Mouse (Mus musculus): ENCODE data around the gene Fzd9. TPM values are rescaled to one million over a fixed set of nuclear protein-coding genes. Genes with fewer than 3 reads are reported as not detected.

Fzd9 gene
- 10 to 100 TPM; 11.7 to 12.1 TPM for total RNA-seq (2021)
- long read RNA-seq, transcript Fzd9-201 (1 exons, 2,293 nt), result major isoform, 16 of 16 reads
- long read RNA-seq, partial matches to known transcripts, result 0 of 16 reads
- long read RNA-seq, other reads (novel, unspliced or antisense), result 0 of 16 reads

- DNase-seq (ENCODE audit: low spot score in 2 of 2), result peak; percentile 90 to 94
These were observed at the start of gene Fzd9 for GRCm38 (mm10) chr5:135251079-135251454. TSS of gene Fzd9 (minus strand) at chr5:135251230.

DNA sequence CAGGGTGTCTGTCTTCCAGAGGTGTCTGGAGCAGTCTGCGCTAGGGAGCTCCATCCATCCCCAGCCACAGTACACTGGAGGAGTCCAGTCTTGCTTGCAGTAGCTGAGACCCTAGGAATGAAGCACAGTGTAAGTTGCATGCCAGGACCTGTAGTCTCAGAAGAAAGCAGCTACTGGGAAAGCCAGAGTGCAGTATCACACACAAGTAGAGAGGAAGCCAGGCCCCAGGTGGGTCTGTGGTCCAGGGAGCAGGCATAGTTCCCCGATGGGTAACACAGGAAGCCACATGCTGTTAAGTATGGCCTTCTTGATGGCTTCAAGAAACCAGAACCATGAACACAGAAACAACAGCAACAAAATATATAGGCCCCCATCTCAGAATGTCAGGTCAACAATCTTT lies 41.0 kb upstream of the Fzd9 start:
- DNase-seq (ENCODE audit: low spot score in 2 of 2), result no peak

- no peak for DNase-seq (ENCODE audit: low spot score in 2 of 2)
These were observed 40.2 kb upstream of the Fzd9 start for GRCm38 (mm10) chr5:135291193-135291592.

DNA sequence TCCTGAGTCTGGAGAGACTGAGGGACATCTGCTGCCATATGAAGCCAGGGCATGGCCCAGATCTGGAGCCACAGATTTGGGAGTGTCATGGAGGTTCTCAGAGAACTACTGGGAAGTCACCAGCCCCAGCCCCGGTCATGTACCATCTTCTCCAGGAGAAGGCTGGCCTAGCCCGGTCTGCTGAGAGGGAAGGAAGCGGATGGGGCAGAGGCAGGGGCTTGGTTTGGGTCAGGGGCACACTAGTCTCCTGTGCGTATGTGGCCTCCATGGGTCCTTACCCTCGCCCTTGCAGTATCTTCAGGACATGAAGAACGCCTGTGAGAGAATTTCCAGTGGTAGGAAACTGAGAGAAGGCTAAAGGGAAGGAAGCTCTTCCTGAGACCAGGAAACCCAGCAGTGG lies 39.7 kb upstream of the Fzd9 start:
- DNase-seq (ENCODE audit: low spot score in 2 of 2), result no peak

- no peak for DNase-seq (ENCODE audit: low spot score in 2 of 2)
These were observed 35.9 kb upstream of the Fzd9 start for GRCm38 (mm10) chr5:135286926-135287325.

GRCm38 (mm10) chr5:135286185-135286584 lies 35.2 kb upstream of the Fzd9 start:
- peak; percentile 87 to 88 for DNase-seq (ENCODE audit: low spot score in 2 of 2)

GRCm38 (mm10) chr5:135285211-135285610 lies 34.2 kb upstream of the Fzd9 start:
- no peak for DNase-seq (ENCODE audit: low spot score in 2 of 2)

DNA sequence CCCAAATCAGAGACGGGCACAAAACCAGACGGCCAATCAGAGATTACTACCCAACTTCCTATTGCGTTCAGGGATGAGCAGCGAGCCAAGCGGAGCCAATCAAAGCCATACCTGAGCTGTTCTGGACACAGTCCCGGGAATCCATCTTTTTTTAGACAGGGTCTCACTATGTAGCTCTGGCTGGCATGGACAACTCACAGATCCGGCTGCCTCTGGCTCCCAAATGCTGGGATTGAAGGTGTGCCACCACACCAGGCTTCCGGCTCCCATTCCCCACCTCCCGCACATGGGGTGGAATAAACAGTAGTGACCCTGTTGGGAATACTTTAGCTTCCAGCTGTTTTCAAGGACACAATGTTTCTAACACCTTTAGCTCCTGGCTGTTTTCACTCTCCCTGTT lies 29.2 kb upstream of the Fzd9 start:
- DNase-seq (ENCODE audit: low spot score in 2 of 2), result no peak

DNA sequence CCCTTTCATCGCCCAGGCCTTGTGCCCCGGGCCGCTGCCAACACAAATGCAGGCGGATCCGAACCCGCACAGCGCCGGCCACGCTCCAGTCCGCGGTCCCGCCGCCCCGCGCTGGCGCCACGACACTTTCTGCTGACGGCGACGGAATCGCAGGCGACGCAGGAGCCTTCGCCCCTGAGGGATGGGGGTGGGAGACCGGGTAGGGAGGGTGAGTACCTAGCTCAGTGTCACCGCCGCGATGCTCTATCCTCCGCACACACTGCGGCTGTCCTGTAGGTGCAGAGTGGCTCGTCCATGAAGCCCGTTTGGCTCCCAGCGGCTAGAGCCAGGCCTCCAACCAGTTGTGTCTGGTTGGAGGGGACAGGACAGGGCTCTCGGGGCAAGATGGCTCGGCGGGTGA lies 25.6 kb upstream of the Fzd9 start:
- no peak for DNase-seq (ENCODE audit: low spot score in 2 of 2)

GRCm38 (mm10) chr5:135274663-135275396 lies 23.8 kb upstream of the Fzd9 start:
- DNase-seq (ENCODE audit: low spot score in 2 of 2), result peak in 1 of 2 experiments; percentile 30

DNA sequence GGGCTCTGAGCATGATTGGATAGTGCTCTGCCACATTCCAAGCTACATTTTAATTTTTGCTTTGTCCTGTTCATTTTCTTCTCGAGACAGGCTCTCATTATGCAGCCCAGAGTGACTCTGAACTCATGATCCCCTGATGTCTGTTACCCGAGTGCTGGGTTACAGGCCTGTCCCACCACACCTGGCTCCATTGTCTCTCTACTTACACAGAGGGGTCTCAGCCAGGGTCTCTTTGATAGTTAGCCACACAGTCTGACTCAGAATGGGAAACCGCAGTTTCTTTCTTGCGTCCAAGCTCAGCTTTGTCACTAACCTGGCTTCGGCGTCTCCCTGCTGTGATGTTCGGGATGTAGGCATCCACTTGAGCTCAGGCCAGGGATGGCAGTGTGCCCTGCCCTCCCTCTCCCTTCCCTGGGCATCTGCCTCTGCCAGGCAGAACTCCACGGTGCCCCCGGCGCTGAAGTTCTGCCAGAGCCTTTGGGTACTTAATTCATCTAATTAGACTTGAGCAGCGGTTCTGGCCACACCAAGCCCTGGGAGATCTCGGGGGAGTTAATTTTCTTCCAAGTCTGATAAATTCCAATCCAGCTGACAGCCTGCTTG lies 20.6 kb upstream of the Fzd9 start:
- DNase-seq (ENCODE audit: low spot score in 2 of 2), result peak; percentile 74 to 81

DNA sequence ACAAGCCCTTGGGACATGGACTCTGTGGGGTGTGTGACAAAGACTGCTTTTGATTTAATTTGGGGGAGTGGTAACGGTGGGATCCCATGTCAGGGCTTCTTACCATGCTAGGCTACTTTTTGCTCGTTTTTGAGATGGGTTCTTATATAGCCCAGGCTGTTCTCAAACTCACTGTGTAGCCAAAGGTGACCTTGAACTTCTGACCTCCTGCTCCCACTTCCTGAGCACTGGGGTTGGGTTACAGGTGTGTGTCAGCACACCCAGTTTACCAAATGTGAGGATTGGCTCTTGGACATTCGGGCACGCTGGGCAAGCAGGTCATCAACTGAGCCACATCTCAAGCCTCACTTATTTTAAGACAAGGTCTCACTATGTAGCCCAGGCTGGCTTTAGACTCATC lies 19.3 kb upstream of the Fzd9 start:
- DNase-seq (ENCODE audit: low spot score in 2 of 2), result no peak

DNA sequence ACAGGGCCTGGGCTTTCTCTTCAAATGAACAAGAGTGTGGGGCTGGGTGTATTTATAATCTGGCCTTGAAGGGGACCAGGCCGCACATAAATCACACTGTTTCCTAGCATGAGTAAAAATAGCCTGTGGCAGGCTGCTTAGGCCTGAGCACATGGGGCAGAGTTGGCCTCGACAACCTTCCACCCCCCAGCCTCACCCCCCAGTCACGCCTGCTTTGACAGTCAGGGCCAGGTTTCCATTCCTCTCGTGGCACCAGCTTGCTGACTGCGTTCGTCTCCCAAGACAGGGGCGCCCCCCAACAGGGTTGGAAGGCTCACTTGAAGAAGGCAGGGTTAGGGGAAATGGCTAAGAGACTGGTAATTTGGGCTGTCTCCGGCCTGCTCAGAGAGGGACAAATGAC lies 18.4 kb upstream of the Fzd9 start:
- no peak for DNase-seq (ENCODE audit: low spot score in 2 of 2)

DNA sequence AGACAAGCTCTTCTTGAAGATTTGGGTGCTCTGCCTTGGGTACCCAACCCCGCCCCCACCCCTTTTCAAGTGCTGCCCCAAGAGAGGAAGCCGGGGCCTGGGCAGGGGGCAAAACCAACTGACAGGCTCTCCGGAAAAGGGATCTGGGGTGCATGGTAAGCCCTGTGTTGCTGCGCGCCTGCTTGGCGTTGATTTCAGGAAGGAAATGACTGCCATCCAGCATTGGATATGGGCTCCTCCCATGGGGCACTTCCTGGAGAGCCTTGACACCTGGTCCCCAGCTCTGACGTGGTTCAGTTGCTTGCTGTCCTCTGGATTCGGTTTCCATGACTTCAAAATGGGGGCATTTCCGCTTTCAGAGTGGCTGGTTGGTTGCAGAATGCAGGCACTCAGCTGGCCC lies 13.5 kb upstream of the Fzd9 start:
- DNase-seq (ENCODE audit: low spot score in 2 of 2), result no peak

- DNase-seq (ENCODE audit: low spot score in 2 of 2), result peak; percentile 55 to 67
These were observed 13.0 kb upstream of the Fzd9 start for GRCm38 (mm10) chr5:135263866-135264503.

DNA sequence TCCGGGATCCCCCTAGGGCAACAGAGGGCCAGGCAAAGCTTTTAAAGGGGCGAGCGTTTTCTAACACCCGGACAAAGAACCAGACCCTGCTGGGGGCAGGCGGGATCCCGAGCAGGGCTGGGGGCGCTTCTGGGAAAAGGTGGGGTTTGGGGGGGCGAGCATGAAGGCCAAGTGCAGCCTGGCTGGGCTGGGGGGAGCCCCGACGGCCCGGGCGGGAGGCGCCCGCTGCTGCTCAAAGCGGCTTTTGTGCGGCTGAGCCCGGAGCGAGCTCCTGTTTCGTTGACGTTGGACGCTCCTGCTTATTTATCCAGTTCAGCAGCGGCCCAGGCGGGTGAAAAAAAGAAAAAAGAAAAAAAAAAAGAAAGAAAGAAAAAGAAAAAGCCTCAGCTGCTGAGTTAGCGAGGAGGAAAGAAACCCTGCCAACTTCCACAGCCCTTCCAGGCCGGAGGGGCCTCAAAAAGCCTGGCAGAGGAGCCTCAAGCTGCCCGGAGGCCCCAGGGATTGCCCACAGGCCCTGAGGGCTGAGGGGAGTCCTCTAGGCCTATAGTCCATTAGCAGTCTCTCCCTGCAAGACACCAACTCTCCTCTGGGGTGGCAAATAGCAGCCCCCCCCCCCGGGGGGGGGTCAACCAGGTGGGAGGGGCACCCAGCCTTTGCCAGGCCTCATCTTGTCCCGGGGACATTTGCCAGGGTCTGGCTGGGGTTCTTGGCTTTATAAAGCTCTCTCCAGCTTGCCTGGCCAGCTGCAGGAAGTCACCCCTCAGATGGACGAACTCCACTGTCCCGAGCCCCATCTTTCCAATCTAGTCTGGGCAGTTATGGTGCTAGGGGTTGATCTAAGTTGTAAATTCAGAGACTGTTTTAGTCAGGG lies 7.5 kb upstream of the Fzd9 start:
- peak; percentile 48 to 64 for DNase-seq (ENCODE audit: low spot score in 2 of 2)

GRCm38 (mm10) chr5:135257559-135257958 lies 6.5 kb upstream of the Fzd9 start:
- DNase-seq (ENCODE audit: low spot score in 2 of 2), result no peak

DNA sequence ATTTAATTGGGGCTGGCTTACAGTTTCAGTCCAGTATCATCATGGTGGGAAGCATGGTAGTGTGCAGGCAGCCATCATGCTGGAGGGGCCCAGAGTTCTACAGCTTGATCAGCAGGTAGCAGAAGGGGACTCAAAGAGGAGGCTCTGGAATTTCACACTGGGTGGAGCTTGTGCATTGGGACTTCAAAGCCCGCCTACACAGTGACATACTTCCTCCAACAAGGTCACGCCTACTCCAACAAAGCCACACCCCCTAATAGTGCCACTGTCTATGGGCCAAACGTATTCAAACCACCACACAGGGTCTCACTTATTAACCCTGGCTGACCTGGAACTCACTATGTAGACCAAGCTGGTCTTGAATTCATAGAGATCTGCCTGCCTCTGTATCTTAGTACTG lies 5.1 kb upstream of the Fzd9 start:
- no peak for DNase-seq (ENCODE audit: low spot score in 2 of 2)

DNA sequence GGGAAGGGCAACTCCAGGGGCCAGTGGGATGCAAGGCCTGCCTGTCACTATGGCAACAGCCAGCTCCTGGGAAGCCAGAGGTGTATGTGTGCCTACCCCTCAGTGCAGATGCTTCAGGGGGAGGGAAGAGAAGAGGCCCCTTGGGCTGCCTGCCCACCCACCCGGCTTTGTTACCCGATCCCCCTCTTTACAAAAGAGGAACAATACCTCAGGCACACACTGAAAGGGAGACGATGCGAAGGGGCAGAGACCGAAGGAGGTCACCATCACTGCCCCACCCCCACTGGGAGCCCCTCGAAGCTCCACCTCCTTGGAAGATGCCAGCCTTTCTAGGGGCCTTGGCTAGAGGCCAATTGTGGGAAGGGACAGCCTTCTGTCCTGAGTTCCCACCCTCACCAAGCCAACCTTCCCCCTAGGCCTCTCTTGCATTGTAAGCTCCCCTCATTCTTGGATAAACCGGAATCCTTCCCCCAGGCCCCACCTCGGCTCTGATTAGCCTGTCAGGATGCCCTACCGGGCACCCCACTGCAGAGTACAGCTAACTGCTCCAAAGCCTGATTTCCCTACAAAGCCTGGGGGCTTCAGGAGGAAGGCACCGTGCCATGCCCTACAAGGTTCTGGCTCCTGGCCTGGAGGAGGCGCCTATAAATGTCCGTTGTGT lies 2.8 kb upstream of the Fzd9 start:
- no peak for DNase-seq (ENCODE audit: low spot score in 2 of 2)

- peak; percentile 38 to 41 for DNase-seq (ENCODE audit: low spot score in 2 of 2)
These were observed 598 bp downstream of the Fzd9 start for GRCm38 (mm10) chr5:135250186-135251078.

Measured in layer of hippocampus, postnatal 10 days (tissue).